Mouse (Mus musculus): ENCODE results near the gene Fut2.

DNA sequence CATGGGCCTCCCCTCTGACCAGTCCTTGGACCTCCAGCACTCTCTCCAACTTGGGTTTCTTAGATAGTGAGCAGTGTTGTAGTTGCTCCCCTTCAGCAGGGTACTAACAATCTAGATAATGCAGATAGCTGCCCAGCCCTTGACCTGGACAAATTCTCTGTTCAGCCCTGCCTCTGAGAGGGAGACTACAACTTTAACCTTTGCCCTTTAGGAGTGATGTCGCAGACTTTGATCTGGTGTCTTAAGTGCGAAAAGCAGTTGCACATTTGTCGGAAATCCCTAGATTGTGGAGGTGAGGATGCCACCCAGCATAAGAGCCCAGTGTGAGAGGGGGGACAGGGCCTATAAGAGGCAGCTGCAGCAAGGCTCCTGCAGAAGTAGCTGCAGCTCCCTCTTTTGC is 41.5 kb downstream of the Fut2 start:
- no peak for TF ChIP-seq CTCF (conservative IDR thresholded peaks at IDR 0.05; ENCODE audit: low read length)
- TF ChIP-seq POU5F1 (IDR thresholded peaks at IDR 0.05; ENCODE audit: borderline replicate concordance, low read length), result no peak
